Mouse (Mus musculus) hindbrain, embryonic 14.5 days (tissue): ENCODE measurements at regions not wholly inside any gene's neighbourhood (a gene's known extent, or its start where the extent isn't known, plus 50 kb on each side); places are given as distances from the start of the nearest gene placed in this dataset.
A peak's percentile ranks its signal among the peaks of the same experiment; 100 is the strongest.

ENCODE experiments used
- ATAC-seq: fragments of 200-750 bp; cut with Nextera tagmentation; 2 replicates; pipeline ENCODE4 v1.8.0; 2017; ENCODE audit warnings: moderate number of reproducible peaks, mild to moderate bottlenecking, moderate TSS enrichment, moderate library complexity; ENCODE audit not compliant: low FRiP score
- DNase-seq: peaks from one replicate; pipeline ENCODE4 v3.0.0-alpha.2; 2015; ENCODE audit warnings: low spot score
- H3K27ac ChIP-seq: fragments of 300-500 bp; sonication (generic); 2 replicates; pipeline ENCODE4 v1.5.1; 2014; ENCODE audit warnings: mild to moderate bottlenecking, moderate library complexity
- H3K27me3 ChIP-seq: fragments of 300-500 bp; sonication (generic); 2 replicates; pipeline ENCODE4 v1.6.1; 2014; ENCODE audit warnings: mild to moderate bottlenecking, low read length, mixed read lengths; ENCODE audit not compliant: control insufficient read depth, insufficient read depth
- H3K36me3 ChIP-seq: fragments of 300-500 bp; sonication (generic); replicated peaks from 2 replicates; pipeline ENCODE4 v1.6.1; 2014; ENCODE audit not compliant: control insufficient read depth, insufficient read depth
- H3K4me1 ChIP-seq: fragments of 300-500 bp; sonication (generic); replicated peaks from 2 replicates; pipeline ENCODE4 v1.6.1; 2014; ENCODE audit warnings: antibody characterized with exemption, low read length, mixed read lengths; ENCODE audit not compliant: control insufficient read depth, insufficient read depth
- H3K4me2 ChIP-seq: fragments of 300-500 bp; sonication (generic); replicated peaks from 2 replicates; pipeline ENCODE4 v1.6.1; 2014; ENCODE audit warnings: mild to moderate bottlenecking, moderate library complexity
- H3K4me3 ChIP-seq: fragments of 300-500 bp; sonication (generic); replicated peaks from 2 replicates; pipeline ENCODE4 v1.5.1; 2014; ENCODE audit warnings: mild to moderate bottlenecking, low read length
- H3K9ac ChIP-seq: fragments of 300-500 bp; sonication (generic); 2 replicates; pipeline ENCODE4 v1.6.1; 2014
- H3K9me3 ChIP-seq: fragments of 300-500 bp; sonication (generic); 2 replicates; pipeline ENCODE4 v1.6.1; 2016; ENCODE audit warnings: low read length; ENCODE audit not compliant: control insufficient read depth
- WGBS: fragments of 180-500 bp; shearing (Covaris S2); extraction: QIAGEN DNeasy Blood & Tissue Kit; methylation state at CpG from one replicate; pipeline ENCODE4 v1.1.7; 2014; 5-methylcytosine and 5-hydroxymethylcytosine counted together

GRCm38 (mm10) chr3:146345308-146345780, 59.1 kb upstream of the Ssx2ip start:
- WGBS: 4% methylated on average over 18 of the region's 18 CpGs
- H3K27ac ChIP-seq: peak overlapping the region; percentile 70
- H3K27me3 ChIP-seq: no peaks in the 10 kb centered on the region

GRCm38 (mm10) chr3:146345946-146346345, 58.5 kb upstream of the Ssx2ip start:
- WGBS: 54% methylated on average over 4 of the region's 4 CpGs
- Histone ChIP-seq H3K9me3 (no peaks in the 10 kb centered on the region), H3K36me3 (no peaks in the 10 kb centered on the region), H3K27me3 (no peaks in the 10 kb centered on the region), H3K27ac (peak overlapping the region; percentile 70), H3K4me1 (peaks cover 7% of the 10 kb centered on the region; the same call in 1 of the 2 replicates), H3K4me2 (peak overlapping the region; percentile 45), H3K4me3 (peak overlapping the region; percentile 21; the same call in 1 of the 2 replicates), H3K9ac (peak overlapping the region; percentile 47)
- DNase-seq (no peak), ATAC-seq (no peak)

More at GRCm38 (mm10) chr3:146345308-146345780, 59.1 kb upstream of the Ssx2ip start:
- ATAC-seq (peak; percentile 88), DNase-seq (peak; percentile 89)
- Histone ChIP-seq H3K4me3 (peak overlapping the region; percentile 21), H3K9me3 (no peaks in the 10 kb centered on the region), H3K36me3 (no peaks in the 10 kb centered on the region), H3K9ac (peak overlapping the region; percentile 47), H3K4me1 (peaks cover 8% of the 10 kb centered on the region; the same call in 1 of the 2 replicates), H3K4me2 (peak overlapping the region; percentile 45)

GRCm38 (mm10) chr3:146347311-146347710, 57.1 kb upstream of the Ssx2ip start:
- Histone ChIP-seq H3K9me3 (no peaks in the 10 kb centered on the region), H3K36me3 (no peaks in the 10 kb centered on the region), H3K27ac (no peak overlapping the region), H3K9ac (no peak overlapping the region), H3K27me3 (no peaks in the 10 kb centered on the region), H3K4me3 (no peak overlapping the region), H3K4me1 (0 out of 2 replicates have a peak, but pooled peaks cover 5% of the 10 kb centered on the region), H3K4me2 (no peak overlapping the region)
- ATAC-seq: no peak
- 84% methylated on average over 3 of the region's 3 CpGs for WGBS
- no peak for DNase-seq

GRCm38 (mm10) chr3:146348921-146349320, 55.5 kb upstream of the Ssx2ip start:
- no peak overlapping the region for H3K9ac ChIP-seq
- 91% methylated on average over 8 of the region's 8 CpGs for WGBS
- no peaks in the 10 kb centered on the region for H3K36me3 ChIP-seq
- no peaks in the 10 kb centered on the region for H3K27me3 ChIP-seq
- H3K9me3 ChIP-seq: no peaks in the 10 kb centered on the region
- no peak for DNase-seq
- no peak for ATAC-seq
- H3K4me1 ChIP-seq: 0 out of 2 replicates have a peak, but pooled peaks cover 5% of the 10 kb centered on the region
- H3K4me2 ChIP-seq: no peak overlapping the region
- H3K4me3 ChIP-seq: no peak overlapping the region
- H3K27ac ChIP-seq: no peak overlapping the region

- no peaks in the 10 kb centered on the region for H3K27me3 ChIP-seq
- H3K4me2 ChIP-seq: no peak overlapping the region
- 81% methylated on average over 8 of the region's 8 CpGs for whole genome bisulfite sequencing
- ATAC-seq: no peak
- H3K4me3 ChIP-seq: no peak overlapping the region
- no peak for DNase-seq
- H3K9me3 ChIP-seq: no peaks in the 10 kb centered on the region
- no peak overlapping the region for H3K27ac ChIP-seq
- H3K36me3 ChIP-seq: no peaks in the 10 kb centered on the region
- H3K9ac ChIP-seq: no peak overlapping the region
- H3K4me1 ChIP-seq: 0 out of 2 replicates have a peak, but pooled peaks cover 5% of the 10 kb centered on the region
Measured at GRCm38 (mm10) chr3:146349393-146349792, 55.0 kb upstream of the Ssx2ip start.

- ATAC-seq: no peak
Measured at GRCm38 (mm10) chr3:146350126-146350525, 54.3 kb upstream of the Ssx2ip start.

GRCm38 (mm10) chr3:146351468-146351867, 53.0 kb upstream of the Ssx2ip start:
- H3K4me1 ChIP-seq: no peaks in the 10 kb centered on the region
- no peak overlapping the region for H3K27ac ChIP-seq
- H3K36me3 ChIP-seq: no peaks in the 10 kb centered on the region
- 96% methylated on average over 1 of the region's 1 CpGs for WGBS
- DNase-seq (no peak), ATAC-seq (no peak)
- no peak overlapping the region for H3K9ac ChIP-seq
- no peak overlapping the region for H3K4me2 ChIP-seq
- no peaks in the 10 kb centered on the region for H3K27me3 ChIP-seq
- no peak overlapping the region for H3K4me3 ChIP-seq
- H3K9me3 ChIP-seq: no peaks in the 10 kb centered on the region

More at GRCm38 (mm10) chr3:146350126-146350525, 54.3 kb upstream of the Ssx2ip start:
- Histone ChIP-seq H3K9me3 (no peaks in the 10 kb centered on the region), H3K4me1 (0 out of 2 replicates have a peak, but pooled peaks cover 5% of the 10 kb centered on the region), H3K9ac (no peak overlapping the region), H3K36me3 (no peaks in the 10 kb centered on the region), H3K27ac (no peak overlapping the region), H3K4me3 (no peak overlapping the region), H3K27me3 (no peaks in the 10 kb centered on the region), H3K4me2 (no peak overlapping the region)
- 93% methylated on average over 9 of the region's 9 CpGs for WGBS
- no peak for DNase-seq

- no peak overlapping the region for H3K4me3 ChIP-seq
- H3K27me3 ChIP-seq: no peaks in the 10 kb centered on the region
- no peak overlapping the region for H3K27ac ChIP-seq
- no peak overlapping the region for H3K4me2 ChIP-seq
- H3K9ac ChIP-seq: no peak overlapping the region
- DNase-seq (no peak), ATAC-seq (no peak)
- no peaks in the 10 kb centered on the region for H3K4me1 ChIP-seq
- no peaks in the 10 kb centered on the region for H3K36me3 ChIP-seq
- no peaks in the 10 kb centered on the region for H3K9me3 ChIP-seq
- 85% methylated on average over 4 of the region's 4 CpGs for WGBS
Measured at GRCm38 (mm10) chr3:146352187-146352586, 52.3 kb upstream of the Ssx2ip start.

- Histone ChIP-seq H3K4me2 (no peak overlapping the region), H3K4me1 (no peaks in the 10 kb centered on the region), H3K9me3 (no peaks in the 10 kb centered on the region), H3K9ac (no peak overlapping the region), H3K27ac (no peak overlapping the region), H3K36me3 (no peaks in the 10 kb centered on the region), H3K27me3 (no peaks in the 10 kb centered on the region), H3K4me3 (no peak overlapping the region)
- no peak for DNase-seq
- ATAC-seq: no peak
- WGBS: 95% methylated on average over 4 of the region's 4 CpGs
Measured at GRCm38 (mm10) chr3:146353961-146354360, 50.5 kb upstream of the Ssx2ip start.
